Mouse (Mus musculus): ENCODE results near the gene Tomm22. TPM values are rescaled to one million over a fixed set of nuclear protein-coding genes. Genes with fewer than 3 reads are reported as not detected.
A peak's percentile ranks its signal among the peaks of the same experiment; 100 is the strongest.
"Not testable (repeated sequence)": the region's sequence is repeated elsewhere in the genome, so short reads cannot be mapped to it uniquely, and the experiment has no call there.

Tomm22 gene
- polyA plus RNA-seq, 1 experiment from 2014 or later: 225 TPM

GRCm38 (mm10) chr15:79658531-79659375 lies 11.9 kb upstream of the Tomm22 start, which contains the start of the genes Fam227a and Cby1:
Fam227a (minus strand) TSS chr15:79658956.
Cby1 (plus strand) TSS chr15:79659199.
- no peaks in the 10 kb centered on the region for H3K27me3 ChIP-seq (ENCODE audit: control insufficient read depth, insufficient read depth, low read depth, low read length)
- peak; percentile 92 for ATAC-seq (ENCODE audit: low read depth)
- WGBS: under 1% methylated on average over 55 of the region's 55 CpGs

GRCm38 (mm10) chr15:79661852-79662251 lies 8.8 kb upstream of the Tomm22 start:
- no peak overlapping the region for H3K27ac ChIP-seq (ENCODE audit: low read length)
- H3K36me3 ChIP-seq (ENCODE audit: control insufficient read depth, insufficient read depth, low read length): peaks cover 10% of the 10 kb centered on the region
- WGBS: 73% methylated on average over 4 of the region's 4 CpGs
- no peaks in the 10 kb centered on the region for H3K27me3 ChIP-seq (ENCODE audit: control insufficient read depth, insufficient read depth, low read depth, low read length)
- no peak overlapping the region for H3K4me3 ChIP-seq (ENCODE audit: low read length)
- no peak overlapping the region for H3K4me2 ChIP-seq (ENCODE audit: low read depth, low read length)
- ATAC-seq (ENCODE audit: low read depth): no peak
- H3K9me3 ChIP-seq (ENCODE audit: control insufficient read depth, low read length): no peaks in the 10 kb centered on the region
- no peak overlapping the region for H3K9ac ChIP-seq (ENCODE audit: low read length)
- peaks cover 5% of the 10 kb centered on the region for H3K4me1 ChIP-seq (replicated peaks; ENCODE audit: control insufficient read depth, insufficient read depth, low read length)

More at GRCm38 (mm10) chr15:79658531-79659375, 11.9 kb upstream of the Tomm22 start, which contains the start of the genes Fam227a and Cby1:
- 0 out of 2 replicates have a peak, but pooled peaks cover 2% of the 10 kb centered on the region for H3K36me3 ChIP-seq (ENCODE audit: control insufficient read depth, insufficient read depth, low read length)
- H3K9ac ChIP-seq (ENCODE audit: low read length): peak within 1 kb of the TSS; percentile 90
- peak within 1 kb of the TSS; percentile 85 for H3K4me3 ChIP-seq (ENCODE audit: low read length)
- no peaks in the 10 kb centered on the region for H3K9me3 ChIP-seq (ENCODE audit: control insufficient read depth, low read length)
- peaks cover 5% of the 10 kb centered on the region for H3K4me1 ChIP-seq (replicated peaks; ENCODE audit: control insufficient read depth, insufficient read depth, low read length)
- peak within 1 kb of the TSS; percentile 97 for H3K4me2 ChIP-seq (ENCODE audit: low read depth, low read length)
- peak within 1 kb of the TSS; percentile 88 for H3K27ac ChIP-seq (ENCODE audit: low read length)

DNA sequence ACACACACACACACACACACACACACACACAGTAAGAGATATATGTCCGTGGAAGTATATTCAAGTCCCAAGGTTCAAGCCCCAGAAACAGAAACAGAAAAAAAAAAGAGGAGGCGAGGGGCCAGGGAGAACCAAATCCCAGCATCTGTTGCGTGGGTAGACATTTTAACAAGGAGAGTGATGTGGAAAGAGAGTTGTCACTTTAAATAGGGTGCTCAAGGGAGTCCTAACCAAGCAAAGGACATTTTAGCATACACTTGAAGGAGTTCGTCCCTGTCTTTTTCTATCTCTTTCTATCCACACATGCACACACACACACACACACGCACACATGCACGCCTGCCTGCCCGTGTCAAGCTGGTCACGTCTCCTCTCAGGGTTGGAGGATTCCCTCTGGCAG lies 6.0 kb upstream of the Tomm22 start:
- Histone ChIP-seq H3K4me1 (replicated peaks; ENCODE audit: control insufficient read depth, insufficient read depth, low read length) (peaks cover 2% of the 10 kb centered on the region), H3K9ac (ENCODE audit: low read length) (no peak overlapping the region), H3K4me2 (ENCODE audit: low read depth, low read length) (no peak overlapping the region), H3K27ac (ENCODE audit: low read length) (no peak overlapping the region), H3K27me3 (ENCODE audit: control insufficient read depth, insufficient read depth, low read depth, low read length) (no peaks in the 10 kb centered on the region), H3K36me3 (ENCODE audit: control insufficient read depth, insufficient read depth, low read length) (peaks cover 10% of the 10 kb centered on the region), H3K4me3 (ENCODE audit: low read length) (no peak overlapping the region), H3K9me3 (ENCODE audit: control insufficient read depth, low read length) (no peaks in the 10 kb centered on the region)
- 86% methylated on average over 8 of the region's 8 CpGs for WGBS
- ATAC-seq (ENCODE audit: low read depth): no peak

- Histone ChIP-seq H3K9ac (ENCODE audit: low read length) (no peak overlapping the region), H3K4me3 (ENCODE audit: low read length) (no peak overlapping the region), H3K4me2 (ENCODE audit: low read depth, low read length) (no peak overlapping the region), H3K9me3 (ENCODE audit: control insufficient read depth, low read length) (no peaks in the 10 kb centered on the region), H3K4me1 (replicated peaks; ENCODE audit: control insufficient read depth, insufficient read depth, low read length) (peaks cover 6% of the 10 kb centered on the region), H3K36me3 (ENCODE audit: control insufficient read depth, insufficient read depth, low read length) (peaks cover 22% of the 10 kb centered on the region), H3K27me3 (ENCODE audit: control insufficient read depth, insufficient read depth, low read depth, low read length) (no peaks in the 10 kb centered on the region), H3K27ac (ENCODE audit: low read length) (no peak overlapping the region)
- 0 out of 2 replicates have a peak, but pooled peaks have one; percentile 41 for ATAC-seq (ENCODE audit: low read depth)
- WGBS: 57% methylated on average over 10 of the region's 10 CpGs
These were observed 1.5 kb upstream of the Tomm22 start for GRCm38 (mm10) chr15:79669195-79669594.

GRCm38 (mm10) chr15:79670972-79671299 lies 275 bp downstream of the Tomm22 start:
- Histone ChIP-seq H3K27ac (ENCODE audit: low read length) (peak overlapping the region; percentile 18; the same call in 1 of the 2 replicates), H3K9ac (ENCODE audit: low read length) (peak overlapping the region; percentile 86), H3K4me3 (ENCODE audit: low read length) (peak overlapping the region; percentile 73), H3K4me2 (ENCODE audit: low read depth, low read length) (peak overlapping the region; percentile 76), H3K36me3 (ENCODE audit: control insufficient read depth, insufficient read depth, low read length) (peaks cover 32% of the 10 kb centered on the region), H3K27me3 (ENCODE audit: control insufficient read depth, insufficient read depth, low read depth, low read length) (no peaks in the 10 kb centered on the region), H3K9me3 (ENCODE audit: control insufficient read depth, low read length) (no peaks in the 10 kb centered on the region), H3K4me1 (replicated peaks; ENCODE audit: control insufficient read depth, insufficient read depth, low read length) (peaks cover 6% of the 10 kb centered on the region)
- under 1% methylated on average over 34 of the region's 37 CpGs for WGBS
- ATAC-seq (ENCODE audit: low read depth): peak; percentile 34

DNA sequence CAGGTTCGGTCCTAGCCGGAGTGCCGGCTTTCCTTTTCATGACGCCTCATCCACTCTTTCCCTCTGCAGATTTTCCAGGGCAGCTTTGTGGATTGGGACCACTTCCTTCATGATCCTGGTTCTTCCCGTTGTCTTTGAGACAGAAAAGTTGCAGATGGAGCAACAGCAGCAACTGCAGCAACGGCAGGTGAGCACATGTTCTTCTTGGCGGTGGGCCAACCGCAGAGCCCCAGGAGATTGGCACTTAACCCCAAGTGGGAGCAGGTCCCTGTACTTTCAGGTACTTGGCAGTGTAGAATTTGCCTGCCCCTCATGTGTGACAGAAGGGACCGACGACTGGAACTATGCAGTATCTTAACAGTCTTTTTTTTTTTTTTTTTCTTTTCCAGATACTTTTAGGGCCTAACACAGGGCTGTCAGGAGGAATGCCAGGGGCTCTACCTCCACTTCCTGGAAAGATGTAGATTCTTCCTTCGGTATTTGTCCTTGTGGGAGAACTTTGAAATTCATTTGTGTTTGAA lies 1.2 kb downstream of the Tomm22 start:
- not testable (repeated sequence) for H3K9me3 ChIP-seq (ENCODE audit: control insufficient read depth, low read length); H3K4me1 ChIP-seq (replicated peaks; ENCODE audit: control insufficient read depth, insufficient read depth, low read length); H3K27ac ChIP-seq (ENCODE audit: low read length); H3K9ac ChIP-seq (ENCODE audit: low read length); ATAC-seq (ENCODE audit: low read depth); H3K27me3 ChIP-seq (ENCODE audit: control insufficient read depth, insufficient read depth, low read depth, low read length)
- Histone ChIP-seq H3K4me3 (ENCODE audit: low read length) (peak overlapping the region; percentile 73), H3K36me3 (ENCODE audit: control insufficient read depth, insufficient read depth, low read length) (peaks cover 32% of the 10 kb centered on the region), H3K4me2 (ENCODE audit: low read depth, low read length) (peak overlapping the region; percentile 76)
- 59% methylated on average over 11 of the region's 11 CpGs for WGBS

DNA sequence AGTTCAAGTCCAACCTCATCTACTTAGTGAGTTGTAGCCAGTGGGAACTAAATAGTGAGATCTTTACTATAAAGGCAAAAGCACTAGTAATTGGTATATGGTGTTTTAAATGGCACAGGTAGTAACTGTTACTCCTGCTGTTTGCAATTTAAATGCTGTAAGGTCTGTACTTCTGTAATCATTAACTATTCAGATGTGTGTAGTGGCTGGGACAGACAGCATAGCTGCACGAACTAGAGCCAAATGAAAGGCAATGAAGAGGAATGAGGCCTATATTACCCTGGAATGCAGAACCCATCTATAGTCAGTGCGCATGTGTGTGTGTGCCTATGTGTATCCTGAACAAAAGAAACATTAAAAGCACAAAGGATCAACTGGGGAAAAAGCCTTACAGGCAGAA lies 7.3 kb downstream of the Tomm22 start:
- H3K4me1 ChIP-seq (replicated peaks; ENCODE audit: control insufficient read depth, insufficient read depth, low read length): no peaks in the 10 kb centered on the region
- no peak overlapping the region for H3K9ac ChIP-seq (ENCODE audit: low read length)
- ATAC-seq (ENCODE audit: low read depth): no peak
- no peak overlapping the region for H3K4me3 ChIP-seq (ENCODE audit: low read length)
- H3K27me3 ChIP-seq (ENCODE audit: control insufficient read depth, insufficient read depth, low read depth, low read length): no peaks in the 10 kb centered on the region
- WGBS: 91% methylated on average over 2 of the region's 2 CpGs
- peaks cover 30% of the 10 kb centered on the region for H3K36me3 ChIP-seq (ENCODE audit: control insufficient read depth, insufficient read depth, low read length)
- H3K27ac ChIP-seq (ENCODE audit: low read length): no peak overlapping the region
- no peaks in the 10 kb centered on the region for H3K9me3 ChIP-seq (ENCODE audit: control insufficient read depth, low read length)
- no peak overlapping the region for H3K4me2 ChIP-seq (ENCODE audit: low read depth, low read length)

GRCm38 (mm10) chr15:79681973-79682372 lies 11.3 kb downstream of the Tomm22 start:
- ATAC-seq (ENCODE audit: low read depth): no peak
- Histone ChIP-seq H3K4me3 (ENCODE audit: low read length) (no peak overlapping the region), H3K9me3 (ENCODE audit: control insufficient read depth, low read length) (no peaks in the 10 kb centered on the region), H3K9ac (ENCODE audit: low read length) (no peak overlapping the region), H3K36me3 (ENCODE audit: control insufficient read depth, insufficient read depth, low read length) (no peaks in the 10 kb centered on the region), H3K27me3 (ENCODE audit: control insufficient read depth, insufficient read depth, low read depth, low read length) (no peaks in the 10 kb centered on the region), H3K4me1 (replicated peaks; ENCODE audit: control insufficient read depth, insufficient read depth, low read length) (peaks cover 27% of the 10 kb centered on the region), H3K27ac (ENCODE audit: low read length) (no peak overlapping the region), H3K4me2 (ENCODE audit: low read depth, low read length) (no peak overlapping the region)
- 92% methylated on average over 4 of the region's 4 CpGs for WGBS

DNA sequence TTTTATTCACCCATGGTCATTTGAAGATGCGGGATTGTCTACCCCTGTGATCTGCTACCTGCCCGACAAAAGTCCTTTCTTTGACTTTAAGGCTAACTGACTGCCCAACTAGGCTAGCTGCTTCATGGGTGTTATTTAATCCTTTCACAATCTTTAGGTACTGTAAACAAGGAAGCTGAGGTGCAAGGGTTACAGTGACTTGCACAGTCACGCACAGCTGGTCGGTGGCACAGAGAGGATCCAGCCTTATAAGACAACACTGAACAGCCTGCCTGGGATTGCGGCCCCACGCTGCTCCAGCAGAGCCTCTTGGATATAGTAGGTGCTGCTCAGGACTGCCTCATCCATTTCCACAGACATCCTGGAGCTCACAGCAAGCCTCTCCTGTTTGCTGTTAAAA lies 12.5 kb downstream of the Tomm22 start:
- WGBS: 77% methylated on average over 6 of the region's 6 CpGs
- Histone ChIP-seq H3K4me2 (ENCODE audit: low read depth, low read length) (no peak overlapping the region), H3K4me1 (replicated peaks; ENCODE audit: control insufficient read depth, insufficient read depth, low read length) (peaks cover 27% of the 10 kb centered on the region), H3K36me3 (ENCODE audit: control insufficient read depth, insufficient read depth, low read length) (no peaks in the 10 kb centered on the region), H3K27me3 (ENCODE audit: control insufficient read depth, insufficient read depth, low read depth, low read length) (no peaks in the 10 kb centered on the region), H3K27ac (ENCODE audit: low read length) (no peak overlapping the region), H3K9me3 (ENCODE audit: control insufficient read depth, low read length) (no peaks in the 10 kb centered on the region), H3K4me3 (ENCODE audit: low read length) (no peak overlapping the region), H3K9ac (ENCODE audit: low read length) (no peak overlapping the region)
- ATAC-seq (ENCODE audit: low read depth): no peak

Measured in lung, embryonic 16.5 days (tissue).